Mouse (Mus musculus) embryonic facial prominence, embryonic 14.5 days (tissue): Measurements from ENCODE around the gene Stac2. TPM values are rescaled to one million over a fixed set of nuclear protein-coding genes. Genes with fewer than 3 reads are reported as not detected.

Experiments used
- ATAC-seq: fragments of 200-750 bp; cut with Nextera tagmentation; 2 replicates; pipeline ENCODE4 v1.8.0; 2017; ENCODE audit warnings: low read depth, moderate number of reproducible peaks, moderate TSS enrichment
- DNase-seq: peaks from one replicate; pipeline ENCODE4 v3.0.0-alpha.2; 2015; ENCODE audit warnings: low spot score
- H3K27ac ChIP-seq: fragments of 300-500 bp; sonication (generic); replicated peaks from 2 replicates; pipeline ENCODE4 v1.5.1; 2014; ENCODE audit warnings: low read depth, mild to moderate bottlenecking, low read length, moderate library complexity
- H3K27me3 ChIP-seq: fragments of 300-500 bp; sonication (generic); replicated peaks from 2 replicates; pipeline ENCODE4 v1.6.1; 2014; ENCODE audit warnings: low read length; ENCODE audit not compliant: control insufficient read depth, insufficient read depth
- H3K36me3 ChIP-seq: fragments of 300-500 bp; sonication (generic); 2 replicates; pipeline ENCODE4 v1.6.1; 2014; ENCODE audit warnings: low read length, mixed read lengths; ENCODE audit not compliant: control insufficient read depth, insufficient read depth
- H3K4me1 ChIP-seq: fragments of 300-500 bp; sonication (generic); 2 replicates; pipeline ENCODE4 v1.6.1; 2014; ENCODE audit warnings: antibody characterized with exemption, low read length; ENCODE audit not compliant: control insufficient read depth, insufficient read depth
- H3K4me2 ChIP-seq: fragments of 300-500 bp; sonication (generic); 2 replicates; pipeline ENCODE4 v1.6.1; 2014; ENCODE audit warnings: low read depth, mild to moderate bottlenecking, low read length, moderate library complexity, mixed read lengths
- H3K4me3 ChIP-seq: fragments of 300-500 bp; sonication (generic); 2 replicates; pipeline ENCODE4 v1.5.1; 2014; ENCODE audit warnings: low read depth, mild to moderate bottlenecking, low read length
- H3K9ac ChIP-seq: fragments of 300-500 bp; sonication (generic); 2 replicates; pipeline ENCODE4 v1.6.1; 2014; ENCODE audit warnings: low read depth, mild to moderate bottlenecking, low read length, moderate library complexity, mixed read lengths
- H3K9me3 ChIP-seq: fragments of 300-500 bp; sonication (generic); 2 replicates; pipeline ENCODE4 v1.6.1; 2016; ENCODE audit warnings: low read length; ENCODE audit not compliant: control insufficient read depth
- WGBS: fragments of 180-500 bp; shearing (Covaris S2); extraction: QIAGEN DNeasy Blood & Tissue Kit; methylation state at CpG from one replicate; pipeline ENCODE4 v1.1.7; 2014; 5-methylcytosine and 5-hydroxymethylcytosine counted together
- polyA plus RNA-seq: library from polyadenylated mRNA; unstranded; fragments of >200 nt; fragmentation: Nextera tagmentation; extraction: Ambion mirVana; gene quantifications from 2 replicates; pipeline ENCODE4 v1.2.1, GENCODE M21; 2014

Stac2 gene
- polyA plus RNA-seq, 1 experiment from 2014 or later: 0.54 TPM

DNA sequence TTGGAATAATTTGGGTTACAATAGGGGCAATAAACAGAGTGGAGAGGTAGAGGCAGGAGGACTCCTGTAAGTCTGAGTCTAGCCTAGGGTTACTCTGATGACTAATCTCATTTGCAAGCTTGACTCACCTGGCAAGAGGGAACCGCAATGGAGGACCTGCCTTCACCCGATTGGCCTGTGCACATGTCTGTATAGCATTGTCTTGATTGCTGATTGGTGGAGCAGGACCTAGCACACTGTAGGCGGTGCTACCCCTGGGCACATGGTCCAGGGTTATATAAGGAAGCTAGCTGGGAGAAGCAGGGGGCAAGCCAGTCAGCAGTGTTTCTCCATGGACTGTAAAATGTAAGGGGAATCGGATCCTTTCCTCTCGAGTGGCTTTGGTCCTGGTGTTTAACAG lies 4.7 kb upstream of the Stac2 start:
- Histone ChIP-seq H3K4me3 (no peak overlapping the region), H3K9me3 (no peaks in the 10 kb centered on the region), H3K27me3 (peaks cover 14% of the 10 kb centered on the region), H3K4me1 (0 out of 2 replicates have a peak, but pooled peaks cover 2% of the 10 kb centered on the region), H3K36me3 (no peaks in the 10 kb centered on the region), H3K27ac (no peak overlapping the region), H3K4me2 (no peak overlapping the region), H3K9ac (no peak overlapping the region)
- DNase-seq (no peak), ATAC-seq (no peak)
- WGBS: 83% methylated on average over 5 of the region's 5 CpGs

DNA sequence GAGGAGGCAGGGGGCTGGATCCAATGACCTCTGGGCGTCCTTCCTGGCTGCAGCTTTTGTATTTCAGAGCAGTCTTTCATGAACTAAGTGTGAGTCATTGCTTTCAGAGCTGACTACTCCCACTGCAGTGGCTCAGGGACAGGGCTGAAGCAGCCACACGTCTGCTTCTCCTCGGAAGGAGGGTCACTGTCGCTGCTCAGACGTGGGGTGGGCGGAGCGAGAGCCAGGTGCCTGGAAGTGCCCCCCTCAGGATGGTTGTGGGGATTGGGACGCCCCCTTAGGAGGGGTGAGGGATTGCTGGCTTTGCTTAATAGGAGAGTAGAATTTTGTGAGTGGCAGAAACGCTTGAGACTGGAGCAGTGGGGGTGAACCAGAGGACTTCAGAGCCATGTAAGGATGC lies 4.2 kb upstream of the Stac2 start:
- Histone ChIP-seq H3K4me2 (no peak overlapping the region), H3K9ac (no peak overlapping the region), H3K4me3 (no peak overlapping the region), H3K9me3 (no peaks in the 10 kb centered on the region), H3K27me3 (peaks cover 19% of the 10 kb centered on the region), H3K4me1 (0 out of 2 replicates have a peak, but pooled peaks cover 3% of the 10 kb centered on the region), H3K27ac (no peak overlapping the region), H3K36me3 (no peaks in the 10 kb centered on the region)
- ATAC-seq: no peak
- WGBS: 29% methylated on average over 9 of the region's 9 CpGs
- DNase-seq: no peak

DNA sequence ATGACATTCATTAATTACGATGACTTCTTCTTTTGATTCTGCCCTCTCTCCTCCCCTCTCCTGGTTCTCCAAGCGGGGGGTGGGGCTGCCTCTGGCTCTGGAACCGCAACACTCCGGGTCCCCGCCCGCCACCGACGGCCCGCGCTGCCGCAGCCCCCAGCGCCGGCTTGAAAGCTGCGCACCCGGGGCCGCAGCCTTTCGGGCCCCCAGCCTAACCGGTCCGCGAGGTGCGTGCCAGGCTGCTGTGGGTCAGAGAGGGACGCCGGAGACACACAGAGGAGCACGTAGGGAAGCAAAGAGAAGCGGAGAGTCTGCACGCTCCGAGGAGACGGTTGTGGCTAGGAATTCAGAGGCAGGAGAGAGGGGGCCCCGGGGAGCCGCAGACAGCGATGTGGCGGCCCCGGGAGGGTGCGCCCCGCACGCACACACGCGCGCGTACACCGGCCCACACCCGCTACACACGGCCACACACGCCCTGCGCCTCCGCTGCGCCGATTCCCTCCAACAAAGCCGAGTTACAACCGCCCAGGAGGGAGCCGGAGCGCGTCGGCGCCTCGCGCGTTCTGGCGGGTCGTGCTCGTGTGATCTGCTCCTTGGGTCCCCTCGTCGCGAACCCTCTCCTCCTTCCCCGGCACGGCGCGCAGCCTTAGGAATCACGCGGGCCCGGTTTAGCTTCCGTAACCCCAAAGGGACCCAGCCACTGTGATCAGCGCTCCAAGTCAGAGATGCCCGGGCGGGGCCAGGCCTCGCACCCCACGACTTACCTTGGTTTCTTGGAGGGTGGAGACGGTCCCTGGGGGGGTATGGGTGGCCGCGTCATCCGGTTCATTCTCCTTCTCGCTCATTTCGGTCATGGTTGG lies 903 bp downstream of the Stac2 start:
- H3K9me3 ChIP-seq: no peaks in the 10 kb centered on the region
- peaks cover 52% of the 10 kb centered on the region for H3K27me3 ChIP-seq
- 0% methylated on average over 41 of the region's 83 CpGs for WGBS
- H3K9ac ChIP-seq: peak overlapping the region; percentile 54
- peak overlapping the region; percentile 74 for H3K4me2 ChIP-seq
- peak; percentile 22; the same call in 1 of the 2 replicates for ATAC-seq
- H3K36me3 ChIP-seq: no peaks in the 10 kb centered on the region
- H3K4me1 ChIP-seq: 0 out of 2 replicates have a peak, but pooled peaks cover 3% of the 10 kb centered on the region
- no peak for DNase-seq
- H3K4me3 ChIP-seq: peak overlapping the region; percentile 44
- no peak overlapping the region for H3K27ac ChIP-seq

DNA sequence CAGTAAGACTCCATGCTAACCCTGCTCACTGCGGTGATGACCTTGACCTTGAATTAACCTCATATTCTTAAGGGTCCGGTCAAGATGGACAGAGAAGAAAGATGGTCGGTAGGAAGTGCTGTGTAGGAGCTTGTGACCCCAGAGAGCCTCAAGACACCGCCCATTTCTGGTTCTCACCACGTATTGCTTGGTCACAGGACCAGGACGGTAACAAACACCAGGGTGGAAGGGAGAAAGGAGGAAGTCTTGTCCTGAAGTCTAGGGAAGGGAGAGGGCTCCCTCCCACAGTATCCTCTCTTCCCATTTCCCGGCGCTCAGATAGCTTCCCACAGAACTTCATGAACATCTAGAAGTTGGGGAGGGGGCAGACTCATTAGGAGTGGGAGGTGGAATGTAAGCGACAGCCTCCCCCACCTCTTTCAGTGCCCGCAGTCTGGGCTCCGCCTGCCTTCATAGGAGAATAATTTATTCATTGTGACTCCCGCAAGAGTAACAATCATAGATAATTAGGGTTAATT lies 1.6 kb downstream of the Stac2 start:
- 7% methylated on average over 12 of the region's 12 CpGs for WGBS

DNA sequence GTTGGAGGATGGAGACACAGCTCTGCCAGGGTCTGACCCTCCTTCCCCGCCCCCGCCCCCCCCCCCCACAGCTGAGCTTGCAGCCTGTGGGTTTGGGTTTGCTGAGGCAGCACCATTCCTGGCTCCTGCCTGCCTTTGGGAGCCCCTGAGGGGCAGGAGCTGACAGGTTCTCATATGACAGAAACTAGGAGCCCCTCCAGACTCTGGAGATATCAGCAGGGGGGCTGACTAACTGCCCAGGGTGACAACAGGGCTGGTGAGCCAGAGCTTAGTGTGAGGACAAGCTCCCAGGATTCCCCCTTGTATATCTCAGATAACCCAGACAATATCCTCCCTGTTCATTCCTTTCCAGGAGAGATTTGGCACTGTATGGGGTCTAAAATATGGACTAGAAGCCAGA lies 2.3 kb downstream of the Stac2 start:
- Histone ChIP-seq H3K27me3 (peaks cover 52% of the 10 kb centered on the region), H3K4me1 (0 out of 2 replicates have a peak, but pooled peaks cover 3% of the 10 kb centered on the region), H3K4me3 (no peak overlapping the region), H3K27ac (no peak overlapping the region), H3K4me2 (no peak overlapping the region), H3K36me3 (no peaks in the 10 kb centered on the region), H3K9me3 (no peaks in the 10 kb centered on the region), H3K9ac (no peak overlapping the region)
- DNase-seq (no peak), ATAC-seq (no peak)
- WGBS: 40% methylated on average over 1 of the region's 2 CpGs

More for the DNA sequence above, 1.6 kb downstream of the Stac2 start:
- Histone ChIP-seq H3K9me3 (no peaks in the 10 kb centered on the region), H3K4me1 (0 out of 2 replicates have a peak, but pooled peaks cover 3% of the 10 kb centered on the region), H3K36me3 (no peaks in the 10 kb centered on the region), H3K4me3 (peak overlapping the region; percentile 44), H3K9ac (peak overlapping the region; percentile 54; the same call in 1 of the 2 replicates), H3K27ac (no peak overlapping the region), H3K4me2 (peak overlapping the region; percentile 74), H3K27me3 (peaks cover 52% of the 10 kb centered on the region)
- no peak for ATAC-seq
- no peak for DNase-seq

DNA sequence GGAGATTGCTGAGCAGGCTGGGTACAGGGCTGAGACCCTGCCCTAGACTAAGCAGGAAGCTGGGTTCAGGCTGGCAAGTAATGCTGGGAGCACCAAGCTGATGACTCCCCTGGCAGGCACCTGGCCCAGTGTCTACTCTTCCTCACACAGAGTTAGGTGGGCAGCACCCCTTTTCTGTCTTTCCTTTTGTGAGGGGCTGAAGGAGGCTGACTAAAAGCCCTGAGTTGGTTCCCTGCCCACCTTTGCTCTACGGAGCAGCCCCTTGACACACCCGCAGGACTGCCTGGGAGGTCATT lies 2.8 kb downstream of the Stac2 start:
- Histone ChIP-seq H3K9me3 (no peaks in the 10 kb centered on the region), H3K4me2 (no peak overlapping the region), H3K27me3 (peaks cover 52% of the 10 kb centered on the region), H3K4me3 (no peak overlapping the region), H3K27ac (no peak overlapping the region), H3K9ac (no peak overlapping the region), H3K36me3 (no peaks in the 10 kb centered on the region), H3K4me1 (0 out of 2 replicates have a peak, but pooled peaks cover 3% of the 10 kb centered on the region)
- DNase-seq (no peak), ATAC-seq (no peak)
- 50% methylated on average over 2 of the region's 2 CpGs for WGBS

- Histone ChIP-seq H3K4me3 (no peak overlapping the region), H3K4me2 (no peak overlapping the region)
Measured at GRCm38 (mm10) chr11:98049672-98050519, 3.4 kb downstream of the Stac2 start.

GRCm38 (mm10) chr11:98047745-98048144 lies 5.5 kb downstream of the Stac2 start:
- no peak for ATAC-seq
- no peak for DNase-seq
- Histone ChIP-seq H3K4me2 (no peak overlapping the region), H3K4me3 (no peak overlapping the region), H3K9me3 (no peaks in the 10 kb centered on the region), H3K9ac (no peak overlapping the region), H3K27me3 (peaks cover 35% of the 10 kb centered on the region), H3K4me1 (no peaks in the 10 kb centered on the region), H3K36me3 (no peaks in the 10 kb centered on the region), H3K27ac (no peak overlapping the region)
- 70% methylated on average over 4 of the region's 4 CpGs for WGBS

More at GRCm38 (mm10) chr11:98049672-98050519, 3.4 kb downstream of the Stac2 start:
- no peak overlapping the region for H3K9ac ChIP-seq
- DNase-seq: no peak
- ATAC-seq: no peak
- H3K36me3 ChIP-seq: no peaks in the 10 kb centered on the region
- 0 out of 2 replicates have a peak, but pooled peaks cover 3% of the 10 kb centered on the region for H3K4me1 ChIP-seq
- 67% methylated on average over 14 of the region's 14 CpGs for WGBS
- H3K27me3 ChIP-seq: peaks cover 52% of the 10 kb centered on the region
- H3K27ac ChIP-seq: no peak overlapping the region
- no peaks in the 10 kb centered on the region for H3K9me3 ChIP-seq
